Mouse (Mus musculus): ENCODE measurements at regions not wholly inside any gene's neighbourhood (a gene's known extent, or its start where the extent isn't known, plus 50 kb on each side); places are given as distances from the start of the nearest gene placed in this dataset.

DNA sequence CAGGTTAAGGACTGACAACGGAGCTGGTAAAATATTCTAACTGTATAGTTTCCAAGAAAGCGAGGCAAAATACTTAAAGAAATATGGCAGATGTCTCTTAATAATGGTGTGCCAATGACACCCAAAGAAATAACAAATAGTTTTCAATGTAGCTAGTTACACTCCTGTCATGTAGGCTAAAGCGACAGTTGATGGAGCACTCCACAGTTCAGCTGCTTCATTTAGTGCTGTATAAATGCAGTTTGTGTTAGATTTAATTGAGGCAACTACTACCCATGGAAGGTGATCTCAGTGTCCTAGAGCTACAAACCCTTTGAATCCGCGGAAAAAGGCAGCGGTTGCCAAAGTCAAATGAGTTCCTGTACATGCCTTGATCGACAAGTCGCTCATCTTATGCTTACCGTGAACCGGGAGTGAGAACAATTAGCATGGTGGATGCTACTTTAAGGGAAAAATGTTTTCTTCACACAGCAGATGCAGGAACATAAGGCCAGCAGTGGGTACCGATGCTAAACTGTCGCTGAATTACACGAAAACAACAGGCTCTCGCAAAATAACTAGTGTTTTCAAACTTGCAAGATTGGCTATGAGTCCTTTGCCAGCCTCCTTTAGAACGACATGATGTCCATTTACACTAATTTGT, 961.4 kb downstream of the Mat2b start:
- DNase-seq (ENCODE audit: low read depth, low spot score) = peak; percentile 27

DNA sequence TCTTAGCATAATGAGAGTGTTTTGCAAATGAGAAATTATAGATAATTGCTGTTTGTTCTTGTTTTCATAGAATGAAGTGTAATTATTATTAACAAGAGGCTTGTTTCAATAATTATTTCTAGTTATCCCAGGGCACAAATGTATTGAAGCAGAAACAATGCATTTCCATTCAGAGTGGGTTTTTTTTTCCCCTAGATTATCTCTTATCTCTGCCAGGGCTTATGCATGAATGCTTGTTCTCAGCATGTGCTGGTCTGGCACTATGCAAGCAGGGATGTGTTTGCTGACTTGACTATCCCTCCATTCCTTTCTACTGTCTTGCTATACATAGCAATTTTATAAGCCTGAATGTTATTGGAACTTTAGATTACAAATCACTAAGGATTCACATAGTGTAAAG, 971.4 kb downstream of the Mat2b start:
- DNase-seq (ENCODE audit: low read depth, low spot score) = no peak

DNA sequence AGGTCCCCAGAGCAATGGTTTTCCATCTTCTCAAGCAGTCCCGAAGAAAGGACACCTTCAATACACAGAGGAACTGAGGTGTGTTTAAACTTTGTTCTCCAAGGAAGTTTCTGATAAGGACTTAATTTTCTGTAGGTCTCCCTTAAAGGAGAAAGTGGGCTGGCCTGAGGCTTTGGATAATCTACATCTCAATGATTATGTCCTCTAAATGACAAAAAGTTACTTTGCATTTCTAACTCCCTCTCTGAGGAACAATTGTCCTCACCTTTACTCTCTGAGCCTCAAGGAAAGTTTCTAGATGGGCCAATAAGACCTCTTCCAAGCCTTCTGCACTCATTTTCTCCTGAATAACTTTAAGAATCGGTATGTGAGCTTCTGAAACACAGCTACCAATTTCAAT, 1016.5 kb downstream of the Mat2b start:
- DNase-seq (ENCODE audit: low read depth, low spot score) = no peak

DNA sequence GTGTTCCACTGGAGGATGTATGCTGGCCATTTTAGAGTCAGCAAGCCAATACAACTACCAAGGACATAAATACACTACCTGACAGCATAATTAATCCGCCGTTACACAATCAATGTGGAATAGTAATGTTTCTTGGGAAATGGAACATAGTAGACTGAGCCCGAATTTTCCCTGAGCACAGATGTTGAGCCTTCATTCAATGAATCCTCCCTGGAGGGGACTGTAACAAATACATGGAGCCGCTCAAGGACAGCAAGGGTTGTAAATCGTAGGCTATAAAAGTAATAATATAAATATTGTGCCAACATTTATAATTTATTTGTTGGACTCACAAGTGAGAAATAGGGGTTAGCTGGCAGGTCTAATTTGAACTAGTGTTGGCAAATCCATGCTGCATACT, 1041.4 kb downstream of the Mat2b start:
- DNase-seq (ENCODE audit: low read depth, low spot score) = no peak

DNA sequence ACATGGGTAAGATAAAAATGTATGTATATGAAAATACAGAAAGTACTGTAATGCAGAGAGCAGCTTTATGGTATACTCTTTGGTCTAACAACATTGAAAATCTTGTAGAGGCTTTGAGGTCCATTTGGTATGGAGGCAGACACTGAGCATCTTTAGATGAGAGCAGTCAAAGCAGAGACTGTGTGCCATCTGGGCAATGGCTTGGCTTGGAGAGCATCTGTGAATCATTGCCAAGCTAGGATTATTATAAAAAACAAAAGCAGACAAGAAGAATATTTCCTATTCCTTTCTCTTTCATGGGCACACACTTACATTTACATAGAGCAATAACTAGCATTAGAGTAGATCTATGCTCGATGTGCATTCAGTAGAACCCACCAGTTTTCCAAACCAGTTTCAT, 1075.6 kb downstream of the Mat2b start:
- peak; percentile 2 for DNase-seq (ENCODE audit: low read depth, low spot score)

DNA sequence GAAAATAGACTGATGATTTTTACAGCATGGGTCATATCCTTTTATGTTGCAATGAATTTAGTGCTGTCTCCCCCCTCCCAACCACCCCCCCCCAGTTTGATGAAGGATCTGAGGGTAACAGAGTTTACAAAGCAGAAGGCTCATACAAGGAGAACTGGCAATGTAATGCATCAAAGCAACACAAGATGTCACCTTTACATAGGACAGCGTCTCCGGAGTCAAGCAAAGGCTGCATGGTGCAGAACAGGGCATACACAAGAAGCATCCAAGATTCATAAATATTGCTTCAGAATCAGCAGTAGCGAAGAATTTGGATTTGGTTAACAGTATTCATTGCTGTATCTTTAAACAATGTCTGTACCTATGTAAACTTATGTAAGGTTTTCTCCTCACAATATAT, 1079.2 kb downstream of the Mat2b start:
- DNase-seq (ENCODE audit: low read depth, low spot score) = peak; percentile 6

DNA sequence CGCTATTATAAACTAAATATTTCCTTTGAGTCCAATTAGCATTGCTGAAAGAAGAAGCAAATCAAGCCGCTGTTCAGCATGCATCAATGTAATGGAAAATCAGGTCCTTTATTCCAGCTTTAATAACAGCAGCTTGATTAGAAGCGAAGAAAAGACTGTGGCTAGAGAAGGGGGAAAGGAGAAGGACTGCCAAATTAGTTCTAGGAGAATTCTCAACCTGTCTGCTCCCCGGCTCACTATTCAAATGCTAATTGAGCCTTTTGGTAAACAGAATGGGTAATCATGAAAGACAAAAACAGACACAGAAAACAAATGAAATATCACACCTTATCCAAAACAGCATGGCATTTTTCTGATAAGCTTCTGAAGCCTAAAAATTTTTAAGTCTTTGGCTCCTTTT, 1098.5 kb downstream of the Mat2b start:
- no peak for DNase-seq (ENCODE audit: low read depth, low spot score)

DNA sequence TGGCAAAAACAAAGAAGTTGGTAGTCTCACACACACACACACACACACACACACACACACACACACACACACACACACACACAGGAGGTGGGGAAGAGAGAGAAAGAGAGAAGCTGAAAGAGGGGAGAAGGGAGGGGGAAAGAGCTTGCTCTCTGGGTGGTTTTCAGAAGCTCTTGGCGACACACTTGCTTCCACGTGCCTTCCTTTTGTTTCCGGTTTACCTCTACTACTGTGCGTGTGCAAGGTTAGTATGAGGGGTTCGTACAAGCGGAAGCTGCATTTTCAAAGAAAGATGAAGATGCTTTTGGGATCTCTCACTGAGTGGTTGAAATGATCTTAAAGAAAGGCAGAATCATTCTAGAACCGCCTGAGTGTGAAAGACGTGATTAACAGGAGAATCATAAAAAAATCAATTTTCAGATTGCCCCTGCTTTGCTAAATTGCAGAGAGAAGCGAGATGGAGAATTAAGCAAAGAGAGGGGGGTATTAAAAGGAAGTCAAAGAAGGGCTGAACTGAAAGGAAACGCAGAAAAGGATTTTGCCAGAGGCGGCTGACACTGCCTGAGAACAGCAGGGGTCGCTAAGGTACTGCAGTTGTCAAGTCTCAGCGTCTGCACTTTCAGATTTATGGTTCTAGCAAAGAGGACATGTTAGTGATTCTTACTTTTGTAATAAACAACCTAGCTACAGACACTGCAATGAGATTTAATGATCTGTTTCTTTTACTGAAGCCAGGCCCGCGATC, 1106.2 kb downstream of the Mat2b start:
- DNase-seq (ENCODE audit: low read depth, low spot score) = peak; percentile 79

DNA sequence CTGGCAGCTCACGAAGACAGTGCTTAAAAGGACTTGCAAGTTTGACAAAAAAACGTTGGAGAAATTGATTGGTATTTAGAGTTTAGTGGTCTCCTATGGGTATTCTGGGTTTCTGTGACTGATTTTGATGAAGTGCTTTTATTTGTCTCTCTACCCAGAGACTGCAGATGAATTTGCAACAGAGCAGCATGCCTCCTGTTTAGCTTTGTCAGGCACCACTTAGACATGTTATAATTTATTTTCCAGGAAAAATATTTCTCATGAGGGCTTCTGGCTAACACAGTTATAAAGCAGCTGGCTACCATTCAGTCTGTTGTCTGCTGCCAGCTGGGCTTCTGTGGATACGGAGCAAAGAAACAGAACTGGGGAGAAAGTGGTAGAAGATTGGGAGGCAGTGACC, 1136.7 kb downstream of the Mat2b start:
- no peak for DNase-seq (ENCODE audit: low read depth, low spot score)

DNA sequence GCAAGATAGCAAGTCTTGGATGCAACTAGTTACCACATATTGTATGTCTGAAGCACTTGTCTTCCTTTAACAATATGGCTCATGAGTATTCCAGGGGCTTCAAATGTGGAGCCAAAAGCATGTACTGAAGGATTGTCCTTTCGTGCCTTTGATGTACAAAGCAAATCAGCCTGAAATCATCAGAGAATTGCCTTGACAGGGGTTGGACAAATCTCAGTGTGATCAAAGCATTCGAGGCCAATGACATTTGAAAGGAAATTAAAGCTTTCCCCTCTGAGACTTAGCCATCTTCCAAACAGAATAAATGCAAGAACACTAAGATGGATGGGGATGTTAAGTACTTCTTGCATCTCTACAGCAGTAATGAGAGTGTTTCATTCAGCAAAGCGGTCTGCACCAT, 1144.9 kb downstream of the Mat2b start:
- DNase-seq (ENCODE audit: low read depth, low spot score) = no peak

DNA sequence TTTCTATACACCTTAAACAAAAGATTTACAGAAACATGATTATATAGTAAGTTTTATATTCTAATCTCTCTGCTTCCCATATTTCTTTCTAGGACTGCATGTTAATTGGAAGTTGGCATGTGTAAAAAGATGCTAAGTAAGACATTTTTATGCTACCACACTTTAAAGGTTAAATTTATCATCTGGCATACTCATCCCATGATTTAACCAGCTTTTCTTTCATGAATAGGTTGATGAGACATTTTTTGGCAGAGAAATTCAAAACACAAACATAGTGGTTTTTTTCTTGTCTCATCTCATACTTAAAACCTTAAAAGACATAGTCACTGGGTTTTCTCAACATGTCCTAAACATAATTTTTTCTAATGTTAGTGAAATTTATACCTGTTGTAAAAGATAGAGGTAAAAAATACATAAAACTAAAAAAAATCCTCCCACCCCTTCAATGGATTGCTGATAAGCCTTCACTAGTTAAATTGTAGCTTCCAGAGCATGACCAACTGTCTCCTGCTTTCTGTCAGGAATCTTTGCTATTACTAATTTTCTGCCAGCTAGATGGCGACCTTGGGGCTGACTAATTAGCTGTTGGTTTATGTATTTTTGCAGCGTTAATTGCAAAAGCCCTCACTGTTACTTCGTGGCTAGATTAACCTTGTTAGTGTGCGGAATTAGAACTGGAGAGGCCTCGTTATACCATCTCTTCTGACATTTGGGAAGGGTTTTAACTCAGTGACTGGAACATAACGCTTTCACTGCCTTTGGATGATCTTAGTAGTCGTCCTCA, 1169.9 kb downstream of the Mat2b start:
- DNase-seq (ENCODE audit: low read depth, low spot score) = no peak

DNA sequence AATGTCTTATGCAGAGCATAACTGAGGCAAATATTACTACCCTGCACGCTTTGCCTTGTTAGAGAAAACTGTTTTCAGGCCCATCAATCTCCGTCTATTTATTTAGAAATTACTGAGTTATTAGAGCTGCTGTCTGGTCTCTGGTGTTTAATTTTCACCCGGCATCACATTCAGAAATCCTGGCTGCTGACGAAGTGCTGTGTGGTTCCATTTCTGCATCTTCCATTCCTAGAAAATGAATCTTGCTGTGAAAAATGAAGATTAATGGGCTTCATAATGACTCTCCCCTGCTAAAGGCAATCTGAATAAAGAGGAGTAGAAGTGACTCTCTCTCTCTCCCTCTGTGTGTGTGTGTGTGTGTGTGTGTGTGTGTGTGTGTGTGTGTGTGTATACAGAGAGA, 1199.8 kb downstream of the Mat2b start:
- DNase-seq (ENCODE audit: low read depth, low spot score) = no peak

DNA sequence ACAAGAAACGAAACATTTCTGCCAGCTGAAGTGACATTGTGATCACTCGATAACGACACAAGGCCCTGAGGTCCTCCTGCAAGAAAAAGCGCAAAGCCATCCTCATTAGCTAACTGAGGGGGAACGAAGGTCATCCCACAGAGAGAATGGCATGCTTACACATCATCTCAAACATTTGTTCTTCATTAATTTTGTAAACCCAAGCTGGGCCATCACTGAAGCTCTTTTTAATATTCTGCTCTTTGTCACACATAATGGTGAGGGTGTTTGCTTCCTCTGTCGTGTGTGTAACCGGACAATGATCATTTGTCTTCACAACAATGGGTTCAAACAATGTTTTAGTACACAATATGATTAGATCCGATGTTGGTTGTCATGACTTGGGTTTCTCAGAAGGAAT, 1217.9 kb downstream of the Mat2b start:
- DNase-seq (ENCODE audit: low read depth, low spot score) = peak; percentile 13

DNA sequence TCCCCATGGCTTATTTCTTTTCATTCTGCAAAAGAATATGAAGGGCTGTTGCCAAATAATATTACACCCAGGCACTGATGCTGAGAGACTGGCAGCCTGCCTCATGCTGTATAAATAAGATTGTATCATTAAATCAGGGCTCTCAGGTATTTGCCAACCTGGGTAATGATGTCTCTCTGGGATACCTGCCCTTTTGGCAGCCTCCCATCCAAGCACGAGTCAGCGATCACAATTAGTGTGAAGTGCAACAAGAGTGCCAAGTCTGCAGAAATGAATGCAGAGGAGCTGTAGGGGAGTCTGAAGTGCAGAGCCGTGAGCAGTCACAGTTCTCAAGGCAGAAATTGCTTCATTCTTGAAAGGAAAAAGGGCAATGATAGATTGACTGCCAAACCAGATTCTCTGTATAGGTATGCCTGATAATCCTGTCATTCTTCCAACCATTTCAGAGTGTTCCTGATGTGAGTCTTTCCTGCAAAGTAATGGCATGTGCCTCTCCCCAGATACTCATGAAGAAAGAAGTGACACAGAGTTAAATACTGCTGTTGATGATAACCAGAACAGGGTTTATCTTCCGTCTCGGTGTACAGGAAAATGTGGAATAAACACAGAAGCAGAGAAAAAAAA, 1241.6 kb downstream of the Mat2b start:
- DNase-seq (ENCODE audit: low read depth, low spot score) = no peak

DNA sequence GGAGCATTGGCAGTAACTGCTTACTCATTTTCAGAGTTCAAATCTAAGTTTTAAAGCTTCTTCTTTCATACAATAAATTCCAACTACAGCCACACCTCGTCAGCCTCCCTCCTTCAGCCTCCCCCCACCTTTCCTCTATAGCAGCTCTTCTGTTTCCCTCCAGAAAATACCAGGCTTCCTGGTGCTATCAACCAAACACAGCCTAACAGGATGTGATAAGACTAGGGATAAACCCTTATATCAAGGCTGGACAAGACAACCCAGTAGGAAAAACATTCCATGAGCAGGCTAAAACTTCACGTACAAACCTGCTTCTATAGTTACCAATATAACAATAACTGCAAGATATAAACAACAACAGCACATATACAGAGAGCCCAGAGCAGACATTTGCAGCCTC, 1248.6 kb downstream of the Mat2b start:
- no peak for DNase-seq (ENCODE audit: low read depth, low spot score)

DNA sequence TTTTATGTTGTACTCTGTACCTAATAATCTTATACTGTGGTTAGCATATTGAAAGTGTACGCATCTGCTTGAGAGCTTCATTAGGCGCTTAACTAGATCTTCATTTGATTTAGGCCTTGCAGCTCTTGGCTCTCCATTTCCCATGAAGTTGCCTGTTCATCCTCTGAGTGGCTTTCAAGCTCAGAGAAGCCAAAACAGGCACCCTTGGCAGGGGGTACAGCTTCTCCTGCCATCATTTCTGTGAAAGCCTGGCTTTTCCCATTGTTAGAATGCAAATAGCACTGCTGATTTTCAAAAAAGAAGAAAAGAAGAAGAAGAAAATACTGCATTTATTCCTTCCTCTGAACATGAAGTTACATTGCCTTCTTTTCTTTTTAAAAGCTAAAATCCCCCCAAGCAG, 1283.3 kb downstream of the Mat2b start:
- no peak for DNase-seq (ENCODE audit: low read depth, low spot score)

DNA sequence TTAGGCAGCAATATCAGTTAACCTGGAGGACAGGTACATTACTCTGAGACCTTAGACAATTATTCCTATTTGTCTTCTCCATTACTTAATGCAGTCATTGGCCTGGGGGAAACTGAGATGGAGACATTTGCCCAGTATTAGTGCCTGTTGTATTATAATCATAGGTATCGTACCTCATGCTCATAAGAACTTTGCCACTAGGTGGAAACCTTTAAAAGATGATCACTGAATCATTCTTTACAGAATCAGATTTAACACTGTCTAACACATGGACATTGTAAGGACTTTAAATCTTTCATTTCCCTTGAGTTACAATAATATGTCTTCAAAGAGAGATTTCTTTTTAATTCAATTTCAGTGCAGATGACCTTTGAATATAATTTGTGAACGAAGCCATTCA, 1283.8 kb downstream of the Mat2b start:
- no peak for DNase-seq (ENCODE audit: low read depth, low spot score)

DNA sequence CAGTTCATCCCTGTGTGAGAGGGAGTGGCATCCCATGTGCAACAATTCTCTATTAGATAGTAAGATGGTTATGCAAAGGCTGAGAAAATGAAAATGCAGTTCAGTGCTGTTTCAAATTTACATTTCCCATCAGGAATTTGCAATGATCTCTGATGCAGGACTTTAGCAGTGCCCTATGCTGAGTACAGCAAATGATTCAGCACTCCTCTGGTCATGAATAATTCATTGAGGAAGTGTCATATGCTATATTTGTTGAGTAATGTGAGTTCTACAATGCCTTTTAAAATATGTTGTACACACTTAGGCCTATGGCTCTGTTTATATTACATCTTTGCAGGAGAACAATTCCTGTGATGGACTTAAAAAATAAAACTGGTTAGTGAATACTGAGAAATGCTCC, 1330.2 kb downstream of the Mat2b start:
- peak; percentile 10 for DNase-seq (ENCODE audit: low read depth, low spot score)

DNA sequence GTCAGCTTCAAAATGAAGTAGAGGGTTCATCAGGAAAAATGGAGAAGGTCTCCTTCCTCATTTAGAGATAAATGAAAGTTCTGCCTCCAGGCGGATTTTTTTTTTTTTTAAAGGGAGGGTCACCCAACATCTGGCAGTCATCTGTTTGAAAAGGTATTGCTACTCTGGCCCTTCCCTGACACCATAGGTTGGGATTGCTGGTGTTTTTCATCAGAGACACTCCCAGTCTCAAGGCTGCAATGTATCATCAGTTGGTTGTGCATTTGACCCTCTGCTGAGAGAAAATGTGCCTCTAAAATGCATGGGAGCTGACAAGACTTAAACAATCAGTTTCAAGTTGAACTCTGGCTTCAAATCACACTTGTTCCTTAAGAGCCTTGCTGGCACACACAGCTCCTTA, 1344.4 kb downstream of the Mat2b start:
- no peak for DNase-seq (ENCODE audit: low read depth, low spot score)
